ENCODE assay signal across 13 mouse cellular contexts in genomic region chr5:127587854-127588253, GRCm38 (mm10). TPM values are rescaled to one million over a fixed set of nuclear protein-coding genes. Genes with fewer than 3 reads are reported as not detected.
DNase-seq lines count a peak whose midpoint lies in the region; ATAC-seq and TF ChIP-seq lines count a peak whose summit lies in the region.
"Had no signal": no experiment of that assay in that cellular context is flagged by ENCODE, and none has a peak within 500 bp of the region (broad histone marks: within the 10 kb centered on the region; RNA-seq: fewer than 3 reads in every experiment).

No protein-coding gene starts in this region.

- dilution Hi-C loops in CH12.LX (cut with MboI; ENCODE audit: extremely low pct_ligation_motif_present, extremely low pct_unique_long_range_greater_than_20kb, low sequenced_read_pairs) = no loop called here

- TF ChIP-seq RAD21 in CH12.LX (IDR thresholded peaks at IDR 0.05; ENCODE audit: low read depth, low read length) = peak; percentile 57

- H3K36me3 ChIP-seq in kidney, postnatal 0 days (ENCODE audit: insufficient read depth, low read length) = 0 out of 2 replicates have a peak, but pooled peaks cover 8% of the 10 kb centered on the region
- H3K36me3 ChIP-seq in kidney, adult 2 months (ENCODE audit: control insufficient read depth, insufficient read depth, low read length) = no peaks in the 10 kb centered on the region
- H3K36me3 ChIP-seq in CH12.LX (replicated peaks in 1 of 2; ENCODE audit: control insufficient read depth in 1 of 2, insufficient read depth in 1 of 2, low read length in 1 of 2) = peaks cover 6 to 18% of the 10 kb centered on the region in 2 experiments

- ATAC-seq in kidney, postnatal 0 days (replicated peaks; ENCODE audit: low FRiP score, low read depth) = no peak
- ATAC-seq in megakaryocyte, adult 5-6 weeks (ENCODE audit: poor library complexity, severe bottlenecking) = peak; percentile 17; the same call in 1 of the 2 replicates

- TF ChIP-seq EP300 in CH12.LX (IDR thresholded peaks at IDR 0.05; ENCODE audit: low read length) = no peak

- no peaks in the 10 kb centered on the region for H3K79me2 ChIP-seq in CH12.LX (replicated peaks; ENCODE audit: control insufficient read depth, extremely low read depth, insufficient read depth, poor library complexity, severe bottlenecking)

- no peak overlapping the region for H3K9ac ChIP-seq in kidney, postnatal 0 days (ENCODE audit: low read depth, low read length)
- no peak overlapping the region for H3K9ac ChIP-seq in CH12.LX (ENCODE audit: insufficient read depth, low read depth)
- H3K9ac ChIP-seq: kidney, embryonic 15.5 days had no signal

- no peaks in the 10 kb centered on the region for H3K9me3 ChIP-seq in kidney, postnatal 0 days (replicated peaks; ENCODE audit: low read length)
- H3K9me3 ChIP-seq in CH12.LX (replicated peaks; ENCODE audit: low read length) = no peaks in the 10 kb centered on the region
- H3K9me3 ChIP-seq: heart, embryonic 10.5 days; kidney, embryonic 15.5 days had no signal

- peak; percentile 38; the same call in 1 of the 2 replicates for TF ChIP-seq CTCF in kidney, postnatal 0 days (IDR thresholded peaks at IDR 0.05; ENCODE audit: low read depth)
- TF ChIP-seq CTCF in kidney, adult 2 months (conservative IDR thresholded peaks at IDR 0.05; ENCODE audit: insufficient read depth, insufficient read length, low read depth, low read length) = no peak
- peak in 1 of 2 experiments; percentile 57; a peak in 2 of 4 replicates for TF ChIP-seq CTCF in CH12.LX (conservative IDR thresholded peaks at IDR 0.05 in 1 of 2, IDR thresholded peaks at IDR 0.05 in 1 of 2; ENCODE audit: low read depth in 2 of 2, low read length in 2 of 2)

- H3K27ac ChIP-seq in kidney, postnatal 0 days = no peak overlapping the region
- H3K27ac ChIP-seq in kidney, adult 2 months (ENCODE audit: insufficient read depth, low read depth, low read length) = no peak overlapping the region
- H3K27ac ChIP-seq in CH12.LX (ENCODE audit: insufficient read depth, low read depth) = no peak overlapping the region
- H3K27ac ChIP-seq: heart, embryonic 10.5 days; kidney, embryonic 15.5 days; macrophage had no signal

- in situ Hi-C loops in CH12.LX (cut with MboI; ENCODE audit: low pct_ligation_motif_present, low pct_unique_long_range_greater_than_20kb, low sequenced_read_pairs) = no loop called here

- H3K27me3 ChIP-seq in kidney, postnatal 0 days (ENCODE audit: insufficient read depth, low read length) = no peaks in the 10 kb centered on the region
- no peaks in the 10 kb centered on the region for H3K27me3 ChIP-seq in kidney, adult 2 months (replicated peaks; ENCODE audit: control insufficient read depth, insufficient read depth, low read length)
- H3K27me3 ChIP-seq in CH12.LX (replicated peaks) = no peaks in the 10 kb centered on the region
- H3K27me3 ChIP-seq: kidney, embryonic 15.5 days had no signal

- TF ChIP-seq POLR2A in kidney, adult 2 months (IDR thresholded peaks at IDR 0.05; ENCODE audit: low read depth, low read length) = no peak
- TF ChIP-seq POLR2A in CH12.LX (IDR thresholded peaks at IDR 0.05; ENCODE audit: low read depth, low read length) = no peak

- DNase-seq in kidney, postnatal 0 days (ENCODE audit: low spot score) = no peak
- DNase-seq in kidney, adult 2 months = no peak
- DNase-seq in CH12.LX (ENCODE audit: extremely low read depth) (peak; percentile 35), NIH3T3 (ENCODE audit: low read depth) (peak; percentile 9)
- no peak for DNase-seq in adrenal gland, adult (ENCODE audit: inconsistent age in 2 of 2, low spot score in 1 of 2)
- DNase-seq in natural killer cell, adult 2 months (ENCODE audit: low spot score in 2 of 2) = no peak
- DNase-seq: adrenal gland, postnatal 36 days; cerebellum, adult 2 months had no signal

- 63% methylated on average over 6 of the region's 6 CpGs for WGBS in kidney, postnatal 0 days
- WGBS in kidney, adult 2 months = 60% methylated on average over 6 of the region's 6 CpGs

- no peak overlapping the region for H3K4me3 ChIP-seq in kidney, postnatal 0 days (replicated peaks; ENCODE audit: low read depth, low read length)
- no peak overlapping the region for H3K4me3 ChIP-seq in kidney, adult 2 months (ENCODE audit: insufficient read depth, low read depth, low read length)
- no peak overlapping the region for H3K4me3 ChIP-seq in CH12.LX (replicated peaks in 1 of 3; ENCODE audit: low read depth in 2 of 3, low read length in 2 of 3, poor library complexity in 1 of 3)
- H3K4me3 ChIP-seq: heart, embryonic 10.5 days; kidney, embryonic 15.5 days had no signal

- H3K4me1 ChIP-seq in kidney, postnatal 0 days (replicated peaks; ENCODE audit: insufficient read depth, low read length) = no peaks in the 10 kb centered on the region
- no peaks in the 10 kb centered on the region for H3K4me1 ChIP-seq in kidney, adult 2 months (ENCODE audit: control insufficient read depth, insufficient read depth, low read length)
- H3K4me1 ChIP-seq in CH12.LX (ENCODE audit: control insufficient read depth in 1 of 2, insufficient read depth in 2 of 2) = 0 out of 4 replicates have a peak, but pooled peaks cover 0 to 4% of the 10 kb centered on the region in 2 experiments
- H3K4me1 ChIP-seq: heart, embryonic 10.5 days; kidney, embryonic 15.5 days had no signal

- H3K4me2 ChIP-seq in kidney, postnatal 0 days (ENCODE audit: low read length) = no peak overlapping the region
- H3K4me2 ChIP-seq in CH12.LX (ENCODE audit: insufficient read depth, low read depth, poor library complexity, severe bottlenecking) = no peak overlapping the region
- H3K4me2 ChIP-seq: kidney, embryonic 15.5 days; liver, embryonic 11.5 days had no signal

TF ChIP-seq in CH12.LX, 34 proteins besides CTCF, POLR2A, EP300 and RAD21:
- TF ChIP-seq ZC3H11A (IDR thresholded peaks at IDR 0.05; ENCODE audit: low read depth, low read length) = peak; percentile 6; the same call in 1 of the 2 replicates
- peak; percentile 57 for TF ChIP-seq SMC3 (IDR thresholded peaks at IDR 0.05; ENCODE audit: low read depth, low read length)
- TF ChIP-seq ELF1 (IDR thresholded peaks at IDR 0.05; ENCODE audit: low read depth, low read length) = no peak
- TF ChIP-seq NELFE (IDR thresholded peaks at IDR 0.05; ENCODE audit: low read depth, low read length) = no peak

RNA-seq across cellular contexts. Expression of gene Glt1d1, which starts 44.2 kb away (rescaled TPM):
- 0.29 and 0.46 TPM in 2 replicates for polyA plus RNA-seq in kidney, postnatal 0 days (2015; fragmentation: Nextera tagmentation; extraction: Ambion mirVana)
- 2.5 and 2.6 TPM in 2 replicates for polyA plus RNA-seq in kidney, adult 2 months (2012; rRNA removed)
- total RNA-seq in CH12.LX (2012; rRNA removed) = 0.25 and 0.29 TPM in 2 replicates
- total RNA-seq in CH12.LX (2014; rRNA removed) = 0.11 TPM in 1 of 2 replicates, not detected in the other
- 0.15 and 0.21 TPM in 2 replicates for polyA plus RNA-seq in CH12.LX (2012; ENCODE audit: insufficient read length, low read depth)
- 0.45 and 1.2 TPM in 2 replicates for total RNA-seq in megakaryocyte, adult 5-6 weeks (2015)
- total RNA-seq in megakaryocyte, adult 5-6 weeks (2017) = 1.7 and 4.1 TPM in 2 replicates

RNA-seq across cellular contexts. Expression of gene Slc15a4, which starts 44.8 kb away (rescaled TPM):
- 15.4 and 16.2 TPM in 2 replicates for polyA plus RNA-seq in kidney, postnatal 0 days (2015; fragmentation: Nextera tagmentation; extraction: Ambion mirVana)
- polyA plus RNA-seq in kidney, adult 2 months (2012; rRNA removed) = 20.6 and 21.0 TPM in 2 replicates
- total RNA-seq in CH12.LX (2012; rRNA removed) = 25.8 and 31.0 TPM in 2 replicates
- total RNA-seq in CH12.LX (2014; rRNA removed) = 23.4 and 25.7 TPM in 2 replicates
- polyA plus RNA-seq in CH12.LX (2012; ENCODE audit: insufficient read length, low read depth) = 44.2 and 52.7 TPM in 2 replicates
- total RNA-seq in megakaryocyte, adult 5-6 weeks (2015) = 39.6 and 48.4 TPM in 2 replicates
- total RNA-seq in megakaryocyte, adult 5-6 weeks (2017) = 65.4 and 292 TPM in 2 replicates

Comparison
In these comparisons a context has a peak if more than half of its experiments do, and no peak if none do; other contexts are left out.
1. DNase-seq: peak in CH12.LX (single experiment) and NIH3T3 (single experiment); none in kidney, postnatal 0 days (single experiment), kidney, adult 2 months (single experiment), adrenal gland, adult (0 of 2) and natural killer cell, adult 2 months (0 of 2).